Mouse (Mus musculus) right cerebral cortex, postnatal 14 days (tissue): Measurements from ENCODE around the gene Wdr60.

ENCODE experiments used
- DNase-seq: peaks from one replicate; pipeline ENCODE4 v3.0.0; 2022

The Wdr60 gene

DNA sequence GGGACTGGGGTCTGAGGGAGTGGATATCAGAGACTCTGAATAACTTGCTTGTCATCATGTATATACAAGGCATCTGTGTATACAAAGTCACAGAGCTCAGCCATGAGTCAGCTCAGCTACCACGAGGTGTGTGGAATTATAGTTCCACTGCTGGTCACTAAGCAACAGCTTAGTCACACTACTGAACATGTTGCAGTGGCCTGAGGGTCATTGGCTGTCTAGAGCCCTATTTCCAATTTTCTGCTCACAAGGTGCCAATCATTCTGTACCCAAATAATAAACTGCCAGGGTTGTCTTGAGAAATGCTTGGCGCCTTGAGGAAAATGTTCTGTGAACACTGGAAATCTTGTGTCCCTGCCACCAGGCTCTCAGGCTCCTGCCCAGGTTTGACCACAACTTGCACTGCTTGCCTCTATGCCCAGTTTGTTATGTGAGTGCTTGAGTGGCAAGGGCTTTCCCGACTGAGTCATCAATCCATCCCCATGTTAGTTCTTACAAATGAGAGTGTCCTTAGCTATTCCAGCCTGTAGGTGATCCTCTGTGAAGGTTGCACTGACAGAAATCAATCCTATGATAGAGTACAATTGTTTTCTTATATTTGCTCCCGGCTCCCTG, 81.3 kb downstream of the Wdr60 start:
- DNase-seq, result no peak

DNA sequence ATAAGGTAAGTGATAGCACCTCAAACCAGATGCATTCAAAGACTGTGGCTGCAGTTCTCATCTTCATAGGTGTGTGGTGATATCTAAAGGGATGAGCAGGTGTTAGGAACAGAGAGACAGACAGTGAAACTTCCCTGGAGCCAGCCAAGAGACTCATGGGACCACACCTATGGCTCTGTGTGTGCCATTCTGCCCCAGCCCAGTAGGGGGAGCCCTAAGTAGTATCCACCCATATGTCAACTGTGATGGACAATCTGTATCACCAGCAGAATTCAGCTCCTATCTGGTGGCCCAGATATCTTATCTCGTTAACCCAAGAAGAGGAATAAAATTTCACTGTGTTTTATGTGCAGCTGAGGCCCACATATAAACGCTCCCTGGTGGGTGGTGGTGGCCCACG, 85.9 kb downstream of the Wdr60 start:
- no peak for DNase-seq

DNA sequence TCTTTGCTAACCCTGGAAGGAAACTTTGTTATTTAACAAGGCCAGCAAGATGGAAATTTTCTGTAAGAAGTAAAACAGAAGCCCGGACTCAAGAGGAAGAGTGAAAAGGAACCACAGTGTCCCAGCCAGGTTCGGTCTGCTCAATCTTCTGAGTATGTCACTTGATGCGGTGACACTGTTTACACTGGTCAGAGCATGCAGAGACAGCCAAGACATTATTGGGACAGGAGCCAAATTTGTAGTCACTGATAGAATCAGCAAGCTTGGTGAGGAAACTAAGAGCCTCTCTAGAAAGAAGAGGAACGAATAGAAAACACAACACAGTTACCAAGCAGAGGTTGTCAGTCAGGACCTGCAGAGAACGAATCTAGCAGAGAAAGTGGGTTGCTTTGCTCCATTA, 93.2 kb downstream of the Wdr60 start:
- DNase-seq, result no peak

DNA sequence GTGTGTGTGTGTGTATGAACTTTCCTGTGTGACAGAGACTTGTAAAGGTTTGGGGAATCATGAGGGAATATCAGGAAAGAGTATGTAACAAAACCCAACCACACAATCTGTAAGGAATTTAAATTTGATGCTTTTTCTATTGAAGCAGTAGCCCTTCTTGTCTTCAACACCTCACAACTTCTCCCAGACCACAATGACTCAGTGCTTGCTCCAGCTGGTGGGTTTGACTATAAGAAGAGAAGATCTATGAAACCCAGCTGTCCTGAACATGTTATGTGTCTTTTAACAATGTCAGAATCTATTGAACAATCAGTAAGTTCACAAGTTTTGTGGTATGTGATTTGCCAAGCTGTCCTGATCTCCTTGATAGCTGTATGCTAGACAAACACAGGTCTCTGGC, 97.5 kb downstream of the Wdr60 start:
- DNase-seq, result no peak

DNA sequence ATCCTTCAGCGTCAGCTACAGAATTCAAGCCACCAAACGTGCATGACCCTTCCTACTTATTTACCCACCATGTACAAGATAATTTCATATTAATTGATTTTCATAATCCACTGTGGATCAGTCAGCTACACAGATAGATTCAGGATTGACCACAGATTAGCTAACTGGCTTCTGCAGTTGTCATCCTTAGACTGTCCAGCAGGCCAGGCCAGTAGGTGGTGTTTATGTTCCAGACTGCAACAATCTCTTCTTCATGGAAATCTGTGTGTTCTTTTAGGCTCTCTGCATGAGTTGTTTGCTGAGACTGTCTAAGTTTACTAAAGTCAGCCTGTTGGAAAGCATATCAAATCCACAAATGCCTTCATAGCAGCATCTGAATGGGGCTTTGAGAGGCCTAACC, 103.1 kb downstream of the Wdr60 start:
- no peak for DNase-seq

DNA sequence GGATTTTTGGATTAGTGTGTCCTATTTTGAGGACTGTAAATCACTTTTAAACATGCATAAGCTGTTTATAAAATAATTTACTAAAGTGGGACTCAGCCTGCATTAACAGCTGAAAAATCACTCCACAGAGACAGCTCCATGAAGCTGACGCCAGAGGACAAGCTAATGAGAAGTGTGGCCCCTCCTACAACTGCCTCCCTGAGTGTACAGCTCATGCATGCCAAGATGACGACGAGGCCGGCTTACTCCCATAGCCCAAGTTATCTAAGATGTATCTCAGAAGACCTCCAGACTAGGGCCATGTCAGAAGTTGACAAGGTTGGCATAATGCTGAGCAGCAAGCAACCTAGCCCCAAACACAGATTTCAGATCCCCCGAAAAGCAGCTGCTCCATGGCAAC, 103.6 kb downstream of the Wdr60 start:
- no peak for DNase-seq

DNA sequence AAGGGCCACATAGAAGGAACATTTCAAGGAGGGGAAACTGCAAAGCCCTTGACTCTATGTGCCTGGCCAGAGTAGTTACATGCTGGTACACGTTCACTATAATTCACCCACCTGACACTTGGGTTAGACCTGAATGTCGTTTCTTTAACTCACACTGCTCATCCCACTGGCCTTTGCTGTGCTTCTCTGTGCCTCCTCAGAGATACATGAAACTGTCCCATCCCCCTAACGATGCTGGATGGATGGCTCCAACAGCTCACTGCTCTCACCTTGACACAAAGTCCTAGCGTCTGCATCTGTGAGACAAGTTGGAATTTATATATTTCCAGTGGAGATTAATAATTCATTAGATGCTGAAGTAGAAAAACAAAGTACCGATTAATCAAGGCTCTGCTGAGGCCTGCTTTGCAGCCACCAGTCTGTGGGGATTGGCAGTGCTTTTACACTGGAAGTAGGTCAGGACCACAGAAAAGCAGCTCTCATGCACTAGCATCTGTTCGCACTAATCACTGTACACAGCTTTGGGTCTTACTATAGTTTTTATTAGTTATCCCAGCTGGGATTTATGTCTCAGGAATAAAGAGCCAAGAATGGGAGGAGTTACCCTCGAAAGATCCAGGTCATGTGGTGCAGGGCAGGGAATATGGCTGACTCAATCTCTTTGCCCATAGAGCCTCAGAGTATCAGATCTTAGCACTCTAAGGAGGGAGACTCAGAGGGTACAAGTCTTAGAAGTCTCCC, 105.9 kb downstream of the Wdr60 start:
- no peak for DNase-seq
